Mouse (Mus musculus): ENCODE data around the gene Acyp1.

Gene Acyp1

DNA sequence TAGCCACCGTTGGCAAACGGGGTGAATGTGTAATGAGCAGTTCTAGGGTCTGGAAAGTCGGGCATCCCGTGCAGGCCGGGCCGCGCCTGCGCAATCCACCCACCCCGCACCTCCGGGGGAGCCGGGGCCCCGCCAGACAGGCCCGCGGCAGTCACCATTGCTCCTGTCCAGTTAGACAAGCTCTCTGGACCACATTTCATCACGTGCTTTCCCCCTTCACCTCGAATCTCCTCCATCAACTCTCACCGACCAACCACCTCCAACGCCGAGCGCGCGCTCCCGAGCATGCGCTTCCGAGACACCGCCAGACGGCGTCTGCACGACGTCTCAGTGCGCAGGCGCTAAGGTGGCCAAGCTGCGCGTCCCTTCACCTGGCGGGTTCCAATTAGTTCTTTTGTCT, 17.9 kb downstream of the Acyp1 start, which contains the start of gene Mlh3:
Mlh3 (minus strand) TSS at position 281 of the 400 bp plus-strand sequence.
- TF ChIP-seq GATA4 (IDR thresholded peaks at IDR 0.05; ENCODE audit: insufficient replicate concordance, low read length) = peak; percentile 46; the same call in 1 of the 2 replicates

DNA sequence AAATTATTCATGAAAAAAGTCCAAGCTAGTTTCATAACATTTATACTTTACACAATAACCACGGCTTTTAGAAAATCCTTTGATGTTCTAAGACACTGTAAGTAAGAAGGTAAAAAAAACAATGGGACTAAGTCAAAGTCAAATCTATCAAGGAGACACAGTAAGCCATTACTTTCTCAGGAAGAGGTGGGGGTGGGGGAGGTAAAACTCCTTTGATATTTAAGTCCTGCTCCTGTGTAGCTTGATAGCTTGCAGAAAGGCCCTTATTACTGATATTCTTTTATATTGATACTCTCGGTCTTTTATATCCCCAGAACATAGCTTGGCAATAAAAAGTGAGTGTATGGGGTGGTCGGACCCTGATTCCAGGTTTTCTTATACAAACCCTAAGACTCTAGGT, 18.4 kb downstream of the Acyp1 start:
- TF ChIP-seq GATA4 (IDR thresholded peaks at IDR 0.05; ENCODE audit: insufficient replicate concordance, low read length) = no peak

GRCm38 (mm10) chr12:85266248-85266647, 22.0 kb downstream of the Acyp1 start:
- TF ChIP-seq GATA4 (IDR thresholded peaks at IDR 0.05; ENCODE audit: insufficient replicate concordance, low read length) = no peak

DNA sequence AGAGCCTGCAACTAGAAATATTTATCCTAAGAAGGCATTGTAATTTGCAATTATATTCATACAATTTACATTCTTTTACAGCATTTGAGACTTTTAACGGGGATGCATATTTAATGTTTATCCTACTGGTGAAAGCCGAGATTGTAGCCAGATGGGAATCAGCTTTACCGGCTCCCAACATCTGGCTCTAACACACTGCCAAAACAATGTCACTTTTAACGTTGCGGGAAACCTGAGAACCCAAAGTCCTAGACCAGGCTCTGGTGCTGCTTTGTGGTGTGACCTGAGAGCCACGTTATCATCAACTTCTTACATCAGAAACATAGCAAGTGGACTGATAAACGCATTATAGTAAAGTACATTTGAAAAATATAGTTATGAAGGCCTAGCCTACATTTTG, 23.3 kb downstream of the Acyp1 start:
- no peak for TF ChIP-seq GATA4 (IDR thresholded peaks at IDR 0.05; ENCODE audit: insufficient replicate concordance, low read length)

GRCm38 (mm10) chr12:85264531-85264930, 23.7 kb downstream of the Acyp1 start:
- no peak for TF ChIP-seq GATA4 (IDR thresholded peaks at IDR 0.05; ENCODE audit: insufficient replicate concordance, low read length)

DNA sequence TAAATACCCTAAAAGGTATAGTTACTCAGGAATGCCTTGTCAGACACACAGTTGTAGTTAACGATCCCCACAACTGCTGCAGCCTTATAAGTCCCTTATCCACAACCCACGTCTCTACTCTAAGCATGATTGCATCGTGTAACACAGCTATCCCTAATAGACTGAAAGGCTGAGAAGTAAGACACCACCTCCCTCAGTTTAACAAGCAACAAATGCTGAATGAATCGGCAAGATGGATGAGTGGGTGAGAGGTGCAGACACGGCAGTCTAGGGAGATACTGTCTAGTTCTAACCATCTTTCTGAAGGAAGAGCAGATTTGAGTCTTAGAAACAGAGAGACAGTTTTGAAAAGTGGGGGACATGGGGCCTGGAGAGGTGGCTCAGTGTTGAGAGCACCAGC, 25.0 kb downstream of the Acyp1 start:
- TF ChIP-seq GATA4 (IDR thresholded peaks at IDR 0.05; ENCODE audit: insufficient replicate concordance, low read length) = no peak

DNA sequence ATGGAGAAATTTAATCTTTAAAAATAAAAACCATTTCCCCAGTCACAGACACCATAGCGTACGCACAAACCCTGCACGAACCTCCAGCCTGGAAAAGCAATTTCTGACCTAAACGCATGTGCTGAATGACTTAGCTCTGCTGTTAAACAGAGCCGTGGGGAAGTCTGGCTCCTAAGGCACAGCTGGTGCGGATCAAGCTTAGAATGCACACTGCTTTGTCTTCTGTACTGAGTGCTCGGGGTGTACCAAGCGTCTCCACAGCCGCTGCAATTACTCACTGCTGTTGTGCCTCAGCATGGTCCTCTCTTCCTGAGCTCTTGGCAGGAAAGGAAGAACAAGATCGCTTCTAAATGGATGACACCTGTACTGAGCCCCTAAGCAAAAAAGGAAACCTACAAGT, 25.7 kb downstream of the Acyp1 start:
- TF ChIP-seq GATA4 (IDR thresholded peaks at IDR 0.05; ENCODE audit: insufficient replicate concordance, low read length) = no peak

DNA sequence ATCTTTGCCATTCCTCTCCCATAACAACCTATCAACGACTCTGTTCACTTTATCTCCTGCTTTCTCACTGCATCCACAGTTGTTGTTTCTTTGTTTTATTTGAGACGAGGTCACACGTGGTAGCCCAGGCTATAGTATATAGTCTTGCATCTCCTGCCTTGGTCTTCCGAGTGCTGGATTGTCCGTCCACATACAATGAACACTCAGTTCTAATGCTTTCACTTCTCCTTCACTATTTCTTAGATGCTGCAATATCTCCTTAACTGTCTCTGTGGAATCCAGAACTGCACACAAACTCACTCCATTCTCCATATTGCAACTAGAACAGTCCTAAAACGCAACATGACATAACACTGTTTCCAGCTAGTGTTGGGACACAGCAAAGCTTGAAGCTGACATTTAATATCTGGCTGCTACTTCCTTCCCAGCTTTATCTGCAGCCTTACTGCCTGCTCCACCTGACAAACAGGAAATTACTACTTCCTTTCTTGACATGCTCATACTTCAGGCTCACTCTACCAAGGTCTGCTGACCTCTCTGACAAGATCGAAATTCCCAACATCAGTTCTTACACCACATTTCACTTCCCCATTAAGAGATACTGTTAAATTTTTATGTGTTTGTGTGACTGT, 31.1 kb downstream of the Acyp1 start:
- peak; percentile 85; the same call in 1 of the 2 replicates for TF ChIP-seq GATA4 (IDR thresholded peaks at IDR 0.05; ENCODE audit: insufficient replicate concordance, low read length)

- no peak for TF ChIP-seq GATA4 (IDR thresholded peaks at IDR 0.05; ENCODE audit: insufficient replicate concordance, low read length)
These were observed 32.0 kb downstream of the Acyp1 start for GRCm38 (mm10) chr12:85256074-85256751.

DNA sequence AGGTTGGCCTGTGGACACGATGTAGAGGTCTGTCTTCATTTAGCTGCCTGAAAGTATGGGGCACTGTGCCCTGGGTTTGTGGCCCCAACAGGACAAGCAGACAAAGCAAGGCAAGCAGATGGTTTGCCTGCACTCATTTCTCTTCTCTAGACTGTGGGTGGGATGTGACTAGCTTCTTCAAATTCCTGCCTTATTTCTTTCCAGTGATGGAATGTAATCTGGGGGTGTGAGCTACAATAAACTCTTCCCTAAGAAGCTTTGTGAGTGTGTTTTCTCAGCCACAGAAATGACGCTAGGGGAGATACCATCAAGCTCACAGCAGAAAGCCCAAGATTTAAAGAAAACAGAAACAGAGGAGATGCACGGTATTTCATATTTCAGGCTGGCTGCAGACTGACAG, 36.2 kb downstream of the Acyp1 start:
- no peak for TF ChIP-seq GATA4 (IDR thresholded peaks at IDR 0.05; ENCODE audit: insufficient replicate concordance, low read length)

DNA sequence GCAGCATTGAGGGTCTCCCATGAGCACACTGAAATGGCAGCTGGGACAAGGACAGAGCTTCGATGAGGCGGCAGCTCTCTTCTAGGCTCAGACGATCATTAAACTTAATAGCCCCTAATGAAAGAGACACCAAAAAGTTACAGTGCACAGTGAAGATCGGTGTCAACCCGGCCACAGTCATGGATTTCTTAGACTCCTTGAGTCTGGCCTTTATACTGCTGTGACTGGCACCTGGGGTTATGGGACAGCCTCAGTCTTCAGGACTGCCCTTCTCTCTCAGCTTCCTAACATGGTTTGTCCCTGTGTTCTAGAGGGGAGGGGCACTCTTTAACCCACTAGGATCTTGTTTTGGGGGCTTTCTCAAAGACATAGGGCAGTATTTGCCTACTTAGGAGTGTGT, 50.7 kb downstream of the Acyp1 start:
- TF ChIP-seq GATA4 (IDR thresholded peaks at IDR 0.05; ENCODE audit: insufficient replicate concordance, low read length) = no peak

GRCm38 (mm10) chr12:85233376-85234358, 54.6 kb downstream of the Acyp1 start:
- TF ChIP-seq GATA4 (IDR thresholded peaks at IDR 0.05; ENCODE audit: insufficient replicate concordance, low read length) = no peak

GRCm38 (mm10) chr12:85227876-85228599, 60.2 kb downstream of the Acyp1 start:
- TF ChIP-seq GATA4 (IDR thresholded peaks at IDR 0.05; ENCODE audit: insufficient replicate concordance, low read length) = no peak

DNA sequence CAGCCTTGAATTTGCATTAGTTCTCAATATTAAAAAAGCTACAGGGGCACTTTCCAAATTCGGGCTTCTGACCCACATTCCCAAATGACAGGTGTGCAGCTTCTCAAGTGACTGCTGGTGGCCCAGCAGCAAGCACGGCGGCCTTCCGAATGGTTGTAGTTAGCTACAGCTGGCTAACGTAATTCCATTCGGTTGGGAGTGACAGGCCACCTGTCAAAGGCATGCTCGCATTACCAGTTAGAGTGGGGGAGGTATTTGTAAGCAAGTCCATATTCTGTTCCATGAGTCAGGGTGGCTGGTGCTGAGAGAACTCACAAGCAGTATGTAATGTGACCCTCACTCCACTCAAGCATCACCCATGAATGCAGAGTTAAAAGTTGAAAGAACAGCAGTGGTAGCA, 61.0 kb downstream of the Acyp1 start:
- no peak for TF ChIP-seq GATA4 (IDR thresholded peaks at IDR 0.05; ENCODE audit: insufficient replicate concordance, low read length)
